Mouse (Mus musculus): ENCODE measurements around the gene Kctd5. TPM values are rescaled to one million over a fixed set of nuclear protein-coding genes. Genes with fewer than 3 reads are reported as not detected.
"Not testable (repeated sequence)": the region's sequence is repeated elsewhere in the genome, so short reads cannot be mapped to it uniquely, and the experiment has no call there.

The Kctd5 gene
- 27.7 and 29.1 TPM in 2 replicates for polyA plus RNA-seq (2016; fragmentation: Nextera tagmentation; extraction: Ambion mirVana)

GRCm38 (mm10) chr17:24072919-24073696 lies at the start of gene Kctd5:
Gene Kctd5, minus strand, starts transcription at chr17:24073485.
- peak; percentile 97 for ATAC-seq
- peak within 1 kb of the TSS; percentile 88 for H3K9ac ChIP-seq
- H3K4me1 ChIP-seq, result peaks cover 16% of the 10 kb centered on the region
- peaks cover 20% of the 10 kb centered on the region for H3K36me3 ChIP-seq
- H3K4me2 ChIP-seq, result peak within 1 kb of the TSS; percentile 84
- H3K9me3 ChIP-seq (replicated peaks), result no peaks in the 10 kb centered on the region
- no peaks in the 10 kb centered on the region for H3K27me3 ChIP-seq (replicated peaks)
- H3K4me3 ChIP-seq, result peak within 1 kb of the TSS; percentile 90
- WGBS (ENCODE audit: insufficient replicate concordance), result under 1% methylated on average over 62 of the region's 62 CpGs
- peak within 1 kb of the TSS; percentile 67 for H3K27ac ChIP-seq

- WGBS (ENCODE audit: insufficient replicate concordance), result 81% methylated on average over 3 of the region's 3 CpGs
- no peak for ATAC-seq
- Histone ChIP-seq H3K4me2 (no peak overlapping the region), H3K36me3 (peaks cover 7% of the 10 kb centered on the region; the same call in 1 of the 2 replicates), H3K4me1 (peaks cover 24% of the 10 kb centered on the region), H3K27me3 (replicated peaks) (no peaks in the 10 kb centered on the region), H3K27ac (no peak overlapping the region), H3K9me3 (replicated peaks) (no peaks in the 10 kb centered on the region), H3K9ac (no peak overlapping the region), H3K4me3 (no peak overlapping the region)
Measured at GRCm38 (mm10) chr17:24119446-24119845, 46.2 kb upstream of the Kctd5 start.

- Histone ChIP-seq H3K36me3 (peaks cover 30% of the 10 kb centered on the region), H3K9ac (no peak overlapping the region), H3K9me3 (replicated peaks) (no peaks in the 10 kb centered on the region), H3K4me1 (peaks cover 18% of the 10 kb centered on the region), H3K4me2 (no peak overlapping the region), H3K27me3 (replicated peaks) (no peaks in the 10 kb centered on the region), H3K4me3 (no peak overlapping the region), H3K27ac (no peak overlapping the region)
- no peak for ATAC-seq
- WGBS (ENCODE audit: insufficient replicate concordance), result 79% methylated on average over 4 of the region's 4 CpGs
Measured at GRCm38 (mm10) chr17:24113031-24113430, 39.7 kb upstream of the Kctd5 start.

- no peak overlapping the region for H3K4me2 ChIP-seq
- 94% methylated on average over 1 of the region's 1 CpGs for WGBS (ENCODE audit: insufficient replicate concordance)
- ATAC-seq, result no peak
Measured at GRCm38 (mm10) chr17:24111256-24111655, 38.0 kb upstream of the Kctd5 start.

GRCm38 (mm10) chr17:24108896-24109295 lies 35.6 kb upstream of the Kctd5 start:
- Histone ChIP-seq H3K9me3 (replicated peaks) (no peaks in the 10 kb centered on the region), H3K27ac (no peak overlapping the region), H3K4me3 (no peak overlapping the region), H3K4me2 (no peak overlapping the region), H3K9ac (no peak overlapping the region), H3K36me3 (peaks cover 69% of the 10 kb centered on the region), H3K27me3 (replicated peaks) (no peaks in the 10 kb centered on the region), H3K4me1 (peaks cover 7% of the 10 kb centered on the region; the same call in 1 of the 2 replicates)
- 79% methylated on average over 1 of the region's 1 CpGs for WGBS (ENCODE audit: insufficient replicate concordance)
- ATAC-seq, result no peak

More at GRCm38 (mm10) chr17:24111256-24111655, 38.0 kb upstream of the Kctd5 start:
- H3K27me3 ChIP-seq (replicated peaks), result no peaks in the 10 kb centered on the region
- no peak overlapping the region for H3K9ac ChIP-seq
- peaks cover 48% of the 10 kb centered on the region for H3K36me3 ChIP-seq
- H3K4me1 ChIP-seq, result peaks cover 16% of the 10 kb centered on the region
- H3K4me3 ChIP-seq, result no peak overlapping the region
- no peaks in the 10 kb centered on the region for H3K9me3 ChIP-seq (replicated peaks)
- no peak overlapping the region for H3K27ac ChIP-seq

GRCm38 (mm10) chr17:24105111-24105510 lies 31.8 kb upstream of the Kctd5 start:
- no peak overlapping the region for H3K9ac ChIP-seq
- H3K27ac ChIP-seq, result no peak overlapping the region
- H3K27me3 ChIP-seq (replicated peaks), result no peaks in the 10 kb centered on the region
- 90% methylated on average over 2 of the region's 2 CpGs for WGBS (ENCODE audit: insufficient replicate concordance)
- no peak for ATAC-seq
- H3K4me2 ChIP-seq, result no peak overlapping the region
- no peaks in the 10 kb centered on the region for H3K9me3 ChIP-seq (replicated peaks)
- no peak overlapping the region for H3K4me3 ChIP-seq
- no peaks in the 10 kb centered on the region for H3K4me1 ChIP-seq
- peaks cover 93% of the 10 kb centered on the region for H3K36me3 ChIP-seq

- Histone ChIP-seq H3K9me3 (replicated peaks) (no peaks in the 10 kb centered on the region), H3K36me3 (peaks cover 78% of the 10 kb centered on the region), H3K9ac (no peak overlapping the region), H3K27me3 (replicated peaks) (no peaks in the 10 kb centered on the region), H3K27ac (no peak overlapping the region), H3K4me3 (no peak overlapping the region), H3K4me2 (no peak overlapping the region), H3K4me1 (no peaks in the 10 kb centered on the region)
- no peak for ATAC-seq
- 87% methylated on average over 4 of the region's 4 CpGs for WGBS (ENCODE audit: insufficient replicate concordance)
Measured at GRCm38 (mm10) chr17:24098354-24098753, 25.1 kb upstream of the Kctd5 start.

- H3K9me3 ChIP-seq (replicated peaks), result no peaks in the 10 kb centered on the region
- 83% methylated on average over 1 of the region's 1 CpGs for WGBS (ENCODE audit: insufficient replicate concordance)
- H3K4me3 ChIP-seq, result no peak overlapping the region
- peaks cover 95% of the 10 kb centered on the region for H3K36me3 ChIP-seq
- H3K27me3 ChIP-seq (replicated peaks), result no peaks in the 10 kb centered on the region
- H3K9ac ChIP-seq, result no peak overlapping the region
- no peaks in the 10 kb centered on the region for H3K4me1 ChIP-seq
- ATAC-seq, result no peak
- H3K4me2 ChIP-seq, result no peak overlapping the region
- no peak overlapping the region for H3K27ac ChIP-seq
Measured at GRCm38 (mm10) chr17:24090575-24090974, 17.3 kb upstream of the Kctd5 start.

GRCm38 (mm10) chr17:24086399-24086798 lies 13.1 kb upstream of the Kctd5 start:
- not testable (repeated sequence) for H3K9me3 ChIP-seq (replicated peaks); H3K9ac ChIP-seq; H3K27me3 ChIP-seq (replicated peaks); H3K27ac ChIP-seq; H3K4me3 ChIP-seq; ATAC-seq; H3K4me1 ChIP-seq; H3K4me2 ChIP-seq
- peaks cover 90% of the 10 kb centered on the region for H3K36me3 ChIP-seq
- 93% methylated on average over 4 of the region's 4 CpGs for WGBS (ENCODE audit: insufficient replicate concordance)

GRCm38 (mm10) chr17:24084593-24084992 lies 11.3 kb upstream of the Kctd5 start:
- H3K27me3 ChIP-seq (replicated peaks), result no peaks in the 10 kb centered on the region
- no peak overlapping the region for H3K4me2 ChIP-seq
- no peak overlapping the region for H3K9ac ChIP-seq
- WGBS (ENCODE audit: insufficient replicate concordance), result 42% methylated on average over 1 of the region's 1 CpGs
- H3K9me3 ChIP-seq (replicated peaks), result no peaks in the 10 kb centered on the region
- H3K36me3 ChIP-seq, result peaks cover 84% of the 10 kb centered on the region
- H3K27ac ChIP-seq, result no peak overlapping the region
- ATAC-seq, result no peak
- no peak overlapping the region for H3K4me3 ChIP-seq
- H3K4me1 ChIP-seq, result no peaks in the 10 kb centered on the region

- Histone ChIP-seq H3K9ac (no peak overlapping the region), H3K9me3 (replicated peaks) (no peaks in the 10 kb centered on the region), H3K4me1 (peaks cover 7% of the 10 kb centered on the region), H3K36me3 (peaks cover 47% of the 10 kb centered on the region), H3K4me2 (no peak overlapping the region), H3K4me3 (no peak overlapping the region), H3K27ac (no peak overlapping the region), H3K27me3 (replicated peaks) (no peaks in the 10 kb centered on the region)
- WGBS (ENCODE audit: insufficient replicate concordance), result 69% methylated on average over 2 of the region's 2 CpGs
- no peak for ATAC-seq
Measured at GRCm38 (mm10) chr17:24077101-24077500, 3.8 kb upstream of the Kctd5 start.

- 75% methylated on average over 3 of the region's 3 CpGs for WGBS (ENCODE audit: insufficient replicate concordance)
- Histone ChIP-seq H3K4me2 (no peak overlapping the region), H3K9ac (no peak overlapping the region), H3K36me3 (peaks cover 21% of the 10 kb centered on the region), H3K4me1 (peaks cover 16% of the 10 kb centered on the region), H3K4me3 (no peak overlapping the region), H3K27ac (no peak overlapping the region), H3K27me3 (replicated peaks) (no peaks in the 10 kb centered on the region), H3K9me3 (replicated peaks) (no peaks in the 10 kb centered on the region)
- no peak for ATAC-seq
Measured at GRCm38 (mm10) chr17:24069531-24069930, 3.8 kb downstream of the Kctd5 start.

Measured in liver, embryonic 12.5 days (tissue).